Mouse (Mus musculus) midbrain, embryonic 10.5 days (tissue): Measurements from ENCODE around the gene Dnajc13. TPM values are rescaled to one million over a fixed set of nuclear protein-coding genes. Genes with fewer than 3 reads are reported as not detected.

ENCODE experiments used
- DNase-seq: peaks from one replicate; pipeline ENCODE4 v3.0.0-alpha.2; 2017; ENCODE audit warnings: low spot score
- H3K27ac ChIP-seq: fragments of 300-500 bp; sonication (generic); replicated peaks from 2 replicates; pipeline ENCODE4 v1.5.1; 2016; ENCODE audit warnings: mild to moderate bottlenecking
- H3K27me3 ChIP-seq: fragments of 300-500 bp; sonication (generic); 2 replicates; pipeline ENCODE4 v1.6.1; 2016; ENCODE audit warnings: low read depth, mild to moderate bottlenecking; ENCODE audit not compliant: poor library complexity, severe bottlenecking
- H3K36me3 ChIP-seq: fragments of 300-500 bp; sonication (generic); 2 replicates; pipeline ENCODE4 v1.6.1; 2016; ENCODE audit warnings: mild to moderate bottlenecking, moderate library complexity
- H3K4me1 ChIP-seq: fragments of 300-500 bp; sonication (generic); 2 replicates; pipeline ENCODE4 v1.6.1; 2016
- H3K4me3 ChIP-seq: fragments of 300-500 bp; sonication (generic); 2 replicates; pipeline ENCODE4 v1.5.1; 2016; ENCODE audit warnings: mild to moderate bottlenecking, moderate library complexity
- H3K9me3 ChIP-seq: fragments of 300-500 bp; sonication (generic); replicated peaks from 2 replicates; pipeline ENCODE4 v1.6.1; 2016; ENCODE audit warnings: mild to moderate bottlenecking
- WGBS: fragments of 180-500 bp; shearing (Covaris S2); methylation state at CpG from one replicate; pipeline ENCODE4 v1.1.7; 2016; 5-methylcytosine and 5-hydroxymethylcytosine counted together
- polyA plus RNA-seq: library from polyadenylated mRNA; unstranded; fragments of >200 nt; fragmentation: Nextera tagmentation; extraction: Ambion mirVana; gene quantifications from 2 replicates; pipeline ENCODE4 v1.2.1, GENCODE M21; 2016

The Dnajc13 gene
- polyA plus RNA-seq, 1 experiment from 2014 or later, result 15.9 TPM

DNA sequence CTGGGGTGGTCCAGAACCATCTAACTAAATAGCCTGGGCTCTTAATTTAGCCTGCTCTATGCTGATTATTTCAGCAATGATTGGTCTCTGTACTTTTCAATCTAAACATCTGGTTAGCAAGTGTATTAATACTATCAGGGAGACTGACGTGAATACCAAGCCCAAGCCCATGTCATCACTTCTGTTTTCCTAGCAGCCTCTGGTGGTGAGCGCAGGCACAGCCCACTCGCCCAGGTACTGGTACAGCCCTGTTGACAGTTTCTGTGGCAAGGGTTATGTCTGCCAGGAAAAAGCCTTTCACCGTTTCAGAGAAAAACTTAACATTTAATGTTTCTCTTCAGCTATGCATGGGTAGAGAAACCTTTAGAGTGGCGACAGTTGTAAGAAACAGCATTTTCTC, 98.5 kb downstream of the Dnajc13 start:
- no peaks in the 10 kb centered on the region for H3K4me1 ChIP-seq
- no peak for DNase-seq
- 91% methylated on average over 5 of the region's 5 CpGs for WGBS
- H3K9me3 ChIP-seq, result no peaks in the 10 kb centered on the region
- H3K36me3 ChIP-seq, result peaks cover 93% of the 10 kb centered on the region
- H3K4me3 ChIP-seq, result no peak overlapping the region
- H3K27me3 ChIP-seq, result no peaks in the 10 kb centered on the region
- no peak overlapping the region for H3K27ac ChIP-seq

DNA sequence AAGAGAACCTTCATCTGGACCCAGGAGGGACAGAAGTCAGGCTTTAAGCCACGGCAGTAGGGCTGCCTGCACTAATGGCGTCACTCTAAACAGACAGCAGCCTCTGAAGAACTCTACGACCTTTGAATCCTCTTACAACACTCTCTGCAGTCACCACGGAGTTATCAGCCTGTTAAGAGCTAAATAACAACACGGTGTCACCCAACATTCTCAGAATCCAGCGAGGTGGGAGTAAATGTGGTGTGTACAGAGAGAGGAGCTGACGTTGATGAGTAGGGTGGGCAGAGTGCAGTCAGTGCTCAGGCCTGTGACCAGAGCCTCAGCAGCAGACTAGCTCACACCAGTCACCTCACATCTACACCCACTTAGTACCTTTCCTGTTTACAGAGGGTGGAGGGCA, 101.6 kb downstream of the Dnajc13 start:
- H3K36me3 ChIP-seq, result peaks cover 100% of the 10 kb centered on the region

DNA sequence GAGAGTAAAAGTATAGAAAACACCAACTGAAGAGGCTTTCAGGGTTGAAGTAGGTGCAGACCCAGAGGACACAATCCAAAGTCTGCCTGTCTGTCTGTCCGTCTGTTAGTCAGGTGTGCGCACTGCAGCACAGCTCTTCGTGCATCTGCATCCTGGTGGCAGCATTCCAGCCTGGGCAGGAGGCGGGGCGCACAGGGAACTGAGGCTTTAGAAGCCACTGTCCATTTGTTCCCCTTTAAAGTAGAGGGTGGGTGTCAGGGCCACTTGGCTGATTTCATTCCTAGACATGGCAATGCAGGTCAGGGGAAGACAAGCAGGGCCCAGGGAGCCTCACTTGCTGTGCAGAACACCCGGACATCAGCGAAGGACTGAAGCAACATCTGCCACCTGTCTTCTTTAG, 105.4 kb downstream of the Dnajc13 start:
- H3K36me3 ChIP-seq, result peaks cover 100% of the 10 kb centered on the region
- 97% methylated on average over 7 of the region's 7 CpGs for WGBS
- H3K9me3 ChIP-seq, result no peaks in the 10 kb centered on the region
- no peaks in the 10 kb centered on the region for H3K27me3 ChIP-seq
- H3K4me3 ChIP-seq, result no peak overlapping the region
- no peak overlapping the region for H3K27ac ChIP-seq
- H3K4me1 ChIP-seq, result no peaks in the 10 kb centered on the region
- no peak for DNase-seq

More for the DNA sequence above, 101.6 kb downstream of the Dnajc13 start:
- no peaks in the 10 kb centered on the region for H3K9me3 ChIP-seq
- no peaks in the 10 kb centered on the region for H3K27me3 ChIP-seq
- no peak overlapping the region for H3K27ac ChIP-seq
- DNase-seq, result no peak
- H3K4me3 ChIP-seq, result no peak overlapping the region
- 91% methylated on average over 7 of the region's 7 CpGs for WGBS
- no peaks in the 10 kb centered on the region for H3K4me1 ChIP-seq

DNA sequence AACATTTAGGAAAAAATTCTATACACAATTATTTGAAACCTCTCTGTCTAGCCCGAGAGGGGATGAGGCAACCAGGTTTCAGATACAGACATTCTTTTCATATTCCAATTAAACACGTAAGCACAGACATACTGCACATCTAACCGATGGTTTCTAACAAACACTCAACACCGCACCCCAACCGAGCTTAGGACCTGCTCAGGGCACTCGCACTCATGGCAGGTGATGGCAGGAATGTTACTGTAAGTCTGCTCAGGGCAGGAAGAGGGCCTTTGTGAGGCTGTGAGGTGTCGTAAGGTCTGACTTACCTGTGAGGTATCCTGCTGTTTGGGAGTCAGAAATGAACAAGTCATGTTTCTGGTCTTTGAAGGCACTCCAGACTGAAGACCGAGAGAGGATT, 106.2 kb downstream of the Dnajc13 start:
- no peak overlapping the region for H3K4me3 ChIP-seq
- no peak overlapping the region for H3K27ac ChIP-seq
- no peaks in the 10 kb centered on the region for H3K9me3 ChIP-seq
- H3K4me1 ChIP-seq, result no peaks in the 10 kb centered on the region
- no peak for DNase-seq
- H3K36me3 ChIP-seq, result peaks cover 100% of the 10 kb centered on the region
- 97% methylated on average over 8 of the region's 8 CpGs for WGBS
- H3K27me3 ChIP-seq, result no peaks in the 10 kb centered on the region

DNA sequence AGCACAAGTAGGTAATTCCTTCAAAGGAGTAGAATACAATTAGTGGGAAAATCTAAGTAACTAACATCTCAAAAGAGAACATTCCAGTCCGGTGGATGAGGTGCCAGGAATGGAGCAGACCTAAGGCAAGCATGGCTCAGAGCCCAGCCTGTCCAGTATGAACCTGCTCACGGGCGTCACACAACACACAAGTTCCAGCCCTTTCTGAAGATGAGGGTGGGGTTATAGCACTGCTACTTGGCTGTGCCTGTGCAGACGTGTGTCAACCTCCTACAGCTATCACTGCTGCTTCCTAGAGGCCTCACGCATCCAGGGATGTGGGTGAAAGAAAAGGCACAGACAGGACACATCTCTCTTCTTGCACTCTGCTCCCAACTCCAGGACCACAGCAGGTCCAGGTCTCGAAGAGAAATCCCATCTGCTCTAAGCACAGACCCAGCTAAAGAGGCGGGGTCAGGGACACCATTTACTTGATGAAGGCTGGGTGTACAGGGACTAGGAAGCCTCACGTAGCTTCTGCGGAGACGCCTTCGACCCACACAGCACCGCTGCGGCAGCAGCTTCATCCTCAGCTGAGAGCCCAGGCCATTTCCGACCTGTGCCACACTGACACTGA, 107.5 kb downstream of the Dnajc13 start:
- no peaks in the 10 kb centered on the region for H3K27me3 ChIP-seq
- DNase-seq, result no peak
- no peaks in the 10 kb centered on the region for H3K9me3 ChIP-seq
- no peaks in the 10 kb centered on the region for H3K4me1 ChIP-seq
- H3K36me3 ChIP-seq, result peaks cover 100% of the 10 kb centered on the region
- no peak overlapping the region for H3K4me3 ChIP-seq
- H3K27ac ChIP-seq, result no peak overlapping the region
- 98% methylated on average over 14 of the region's 14 CpGs for WGBS

DNA sequence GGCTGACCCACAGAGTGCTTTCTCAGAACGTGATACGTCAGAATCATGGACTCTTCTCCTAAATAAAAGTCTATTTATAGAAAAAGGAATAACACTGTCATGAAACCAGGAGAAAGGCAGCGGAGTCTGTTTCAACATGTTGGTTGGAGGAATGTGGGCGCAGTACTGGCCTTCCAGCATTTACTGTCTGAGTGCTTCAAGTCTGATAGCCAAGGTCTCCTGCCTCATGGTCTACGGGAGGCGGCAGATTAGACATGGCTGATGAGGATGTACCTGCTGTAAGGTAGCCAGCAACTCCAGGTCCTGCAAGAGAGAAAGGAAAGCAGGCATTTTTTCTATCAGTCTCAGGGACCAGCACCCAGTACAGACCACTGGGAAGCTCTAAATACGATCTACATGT, 110.6 kb downstream of the Dnajc13 start:
- Histone ChIP-seq H3K27me3 (no peaks in the 10 kb centered on the region), H3K4me1 (no peaks in the 10 kb centered on the region), H3K4me3 (no peak overlapping the region), H3K27ac (no peak overlapping the region), H3K9me3 (no peaks in the 10 kb centered on the region), H3K36me3 (peaks cover 75% of the 10 kb centered on the region)
- DNase-seq, result no peak
- 96% methylated on average over 7 of the region's 7 CpGs for WGBS

DNA sequence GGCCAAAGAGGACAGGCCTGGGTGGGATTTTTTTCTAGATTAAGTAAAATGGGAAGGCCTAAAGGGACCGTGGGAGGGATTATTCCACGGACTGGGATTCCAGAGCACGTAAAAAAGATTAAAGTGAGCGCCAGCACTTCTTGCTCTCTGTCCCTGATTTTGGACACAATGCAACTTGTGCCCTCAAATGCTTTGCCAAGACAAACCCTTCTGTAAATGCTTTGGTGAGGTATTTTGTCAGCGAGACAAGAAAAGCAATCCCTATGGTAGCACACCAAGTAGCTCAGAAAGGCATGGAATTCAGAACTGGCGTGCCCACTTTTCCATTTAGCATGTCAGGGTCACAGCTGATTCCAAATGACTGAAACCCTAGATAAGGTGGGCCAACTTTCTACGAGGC, 113.8 kb downstream of the Dnajc13 start:
- H3K4me1 ChIP-seq, result no peaks in the 10 kb centered on the region
- no peaks in the 10 kb centered on the region for H3K27me3 ChIP-seq
- no peaks in the 10 kb centered on the region for H3K9me3 ChIP-seq
- WGBS, result 95% methylated on average over 7 of the region's 7 CpGs
- no peak overlapping the region for H3K4me3 ChIP-seq
- no peak overlapping the region for H3K27ac ChIP-seq
- H3K36me3 ChIP-seq, result peaks cover 43% of the 10 kb centered on the region
- DNase-seq, result no peak

DNA sequence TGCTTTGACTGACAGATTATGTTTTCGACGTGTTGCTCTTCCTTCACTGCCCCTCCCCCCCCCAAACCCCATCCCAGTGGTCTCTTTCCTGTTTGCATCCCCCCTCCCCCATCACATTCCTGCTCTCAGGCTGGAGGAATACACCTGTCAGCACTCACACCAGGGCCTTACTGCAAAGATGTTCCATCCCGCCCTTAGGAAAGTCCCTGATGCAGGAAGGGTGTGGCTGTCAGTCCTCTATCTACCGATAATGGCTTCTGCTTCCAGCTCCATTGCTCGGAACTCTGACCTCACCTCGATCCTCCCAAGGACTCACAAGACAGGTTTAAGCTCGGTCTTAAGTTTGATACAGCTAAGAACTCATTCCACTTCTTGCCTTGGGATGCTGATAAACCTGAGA, 116.0 kb downstream of the Dnajc13 start:
- WGBS, result 87% methylated on average over 7 of the region's 7 CpGs
- DNase-seq, result no peak
- H3K9me3 ChIP-seq, result no peaks in the 10 kb centered on the region
- no peaks in the 10 kb centered on the region for H3K27me3 ChIP-seq
- no peak overlapping the region for H3K27ac ChIP-seq
- no peak overlapping the region for H3K4me3 ChIP-seq
- H3K4me1 ChIP-seq, result no peaks in the 10 kb centered on the region
- H3K36me3 ChIP-seq, result peaks cover 21% of the 10 kb centered on the region

DNA sequence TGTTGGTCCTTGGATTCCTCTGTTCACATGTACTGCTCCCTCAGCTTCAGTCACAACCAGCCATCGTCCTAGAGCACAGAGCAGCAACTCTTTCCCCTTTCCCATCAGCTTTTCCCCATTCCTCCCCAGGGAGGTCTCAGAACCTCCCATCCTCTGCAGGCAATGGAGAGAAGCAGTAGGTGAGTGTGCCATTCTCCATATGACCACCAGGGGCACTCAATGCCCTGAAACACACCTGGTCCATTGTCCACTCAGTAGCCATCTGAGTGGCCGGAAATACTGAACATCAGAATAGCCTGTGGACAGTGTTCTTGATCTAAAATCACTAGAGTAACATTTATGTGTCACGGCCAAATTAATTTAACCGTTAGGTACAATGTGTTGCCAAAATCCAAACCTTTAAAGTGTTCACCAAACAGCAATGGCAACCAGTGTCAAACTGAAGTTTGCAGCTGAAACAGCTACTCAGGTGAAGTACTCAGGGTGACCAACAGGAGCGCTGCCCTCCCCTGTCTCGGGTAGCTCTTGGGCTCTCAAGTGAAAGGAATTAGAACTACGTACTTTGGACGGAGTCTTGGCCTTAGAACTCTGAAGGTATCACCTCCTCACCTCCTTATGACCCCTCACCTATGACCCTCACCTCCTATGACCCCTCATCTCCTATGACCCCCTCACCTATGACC, 118.3 kb downstream of the Dnajc13 start:
- H3K36me3 ChIP-seq, result no peaks in the 10 kb centered on the region
- no peak overlapping the region for H3K27ac ChIP-seq
- H3K9me3 ChIP-seq, result no peaks in the 10 kb centered on the region
- no peaks in the 10 kb centered on the region for H3K4me1 ChIP-seq
- no peak overlapping the region for H3K4me3 ChIP-seq
- 84% methylated on average over 8 of the region's 8 CpGs for WGBS
- no peak for DNase-seq
- H3K27me3 ChIP-seq, result no peaks in the 10 kb centered on the region

DNA sequence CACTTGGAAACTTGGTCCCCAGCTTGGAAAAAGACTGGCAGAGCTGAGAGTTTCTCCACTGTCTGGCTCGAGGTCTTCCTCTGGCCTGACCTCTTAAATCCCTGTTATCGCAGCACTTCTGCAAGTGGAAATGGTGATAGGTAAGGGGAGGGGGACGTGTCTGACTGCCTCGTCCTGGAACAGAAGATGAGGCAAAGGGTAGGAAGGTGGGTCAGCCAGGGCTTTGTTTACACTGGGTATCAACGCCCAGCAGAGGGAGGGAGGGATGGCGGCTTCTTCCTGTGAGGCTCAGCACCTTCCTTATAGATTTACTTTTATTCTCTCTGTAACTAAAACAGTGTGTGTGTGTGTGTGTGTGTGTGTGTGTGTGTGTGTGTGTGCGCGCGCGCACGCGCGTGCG, 119.9 kb downstream of the Dnajc13 start:
- Histone ChIP-seq H3K27ac (no peak overlapping the region), H3K4me3 (no peak overlapping the region), H3K36me3 (no peaks in the 10 kb centered on the region), H3K9me3 (no peaks in the 10 kb centered on the region), H3K27me3 (no peaks in the 10 kb centered on the region), H3K4me1 (no peaks in the 10 kb centered on the region)
- 91% methylated on average over 14 of the region's 14 CpGs for WGBS
- no peak for DNase-seq

DNA sequence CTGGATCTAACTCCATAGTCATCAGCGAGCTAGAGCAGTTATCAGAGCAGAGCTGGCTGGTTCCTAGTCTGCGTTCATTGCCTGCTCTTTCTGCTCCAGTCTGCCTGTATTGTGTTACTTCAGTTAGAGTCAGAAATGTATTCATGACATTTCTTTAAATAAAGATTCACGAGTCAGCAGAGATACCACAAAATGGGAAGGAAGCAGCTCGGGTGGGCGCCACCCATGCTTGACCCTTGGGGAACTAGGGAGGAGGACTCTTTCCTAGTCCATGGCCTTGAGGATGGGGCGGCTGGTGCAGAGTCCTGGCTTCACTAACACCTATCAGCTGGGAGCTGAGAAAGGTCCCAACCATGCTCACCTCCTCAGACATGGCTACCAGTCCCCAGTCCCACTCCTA, 122.4 kb downstream of the Dnajc13 start:
- 79% methylated on average over 6 of the region's 6 CpGs for WGBS
- H3K27me3 ChIP-seq, result no peaks in the 10 kb centered on the region
- no peak overlapping the region for H3K4me3 ChIP-seq
- H3K36me3 ChIP-seq, result no peaks in the 10 kb centered on the region
- no peak for DNase-seq
- no peaks in the 10 kb centered on the region for H3K9me3 ChIP-seq
- no peak overlapping the region for H3K27ac ChIP-seq
- H3K4me1 ChIP-seq, result no peaks in the 10 kb centered on the region

DNA sequence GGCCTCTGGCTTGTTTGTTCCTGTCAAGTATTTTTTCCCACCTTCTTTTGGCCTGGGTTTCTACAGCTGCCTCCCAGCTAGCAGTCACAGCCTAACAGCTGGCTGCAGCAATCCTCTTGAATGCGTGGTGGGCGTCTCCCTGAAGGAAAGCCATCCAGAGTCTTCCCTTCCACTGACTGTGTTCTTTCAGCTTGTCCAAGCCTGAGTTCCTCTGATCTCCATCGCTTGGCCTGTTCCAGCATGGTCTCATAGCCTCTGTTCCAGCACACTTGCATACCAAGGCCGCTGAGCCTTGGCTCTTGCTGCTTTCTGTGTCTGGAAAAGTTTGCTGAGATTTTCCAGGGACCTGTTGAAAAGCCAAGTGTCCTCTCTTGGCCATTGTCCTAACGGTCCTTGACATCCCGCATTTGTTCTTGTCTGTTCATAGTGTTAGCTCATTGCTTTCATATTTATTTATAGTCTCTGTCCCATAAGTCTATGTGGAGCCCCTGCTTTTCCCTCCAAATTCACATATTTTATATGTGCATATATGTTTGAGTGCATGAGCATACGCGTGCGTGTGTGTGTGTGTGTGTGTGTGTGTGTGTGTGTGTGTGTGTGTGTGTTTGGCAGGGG, 132.5 kb downstream of the Dnajc13 start:
- no peaks in the 10 kb centered on the region for H3K9me3 ChIP-seq
- DNase-seq, result no peak
- H3K27me3 ChIP-seq, result no peaks in the 10 kb centered on the region
- peaks cover 20% of the 10 kb centered on the region for H3K4me1 ChIP-seq
- H3K27ac ChIP-seq, result no peak overlapping the region
- no peaks in the 10 kb centered on the region for H3K36me3 ChIP-seq
- H3K4me3 ChIP-seq, result no peak overlapping the region
- 91% methylated on average over 9 of the region's 9 CpGs for WGBS

DNA sequence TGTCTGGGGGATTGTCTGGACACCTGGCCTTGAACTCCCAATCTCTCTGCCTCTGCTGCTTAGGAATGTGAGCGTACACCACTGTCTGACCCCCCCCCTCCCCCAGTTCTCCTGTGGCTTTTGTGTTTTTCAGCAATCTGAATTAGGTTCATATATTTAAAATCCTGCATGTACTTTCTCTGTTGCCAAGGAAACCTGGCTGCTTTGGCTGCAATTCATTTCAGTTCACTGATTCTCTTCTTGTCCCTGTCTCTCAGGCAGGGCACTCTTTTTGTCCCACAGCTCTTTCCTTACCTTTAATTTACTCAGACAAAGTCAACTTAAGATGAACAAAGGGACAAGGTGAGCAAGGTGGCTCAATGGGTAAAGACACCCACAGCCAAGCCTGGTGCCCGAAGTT, 134.6 kb downstream of the Dnajc13 start:
- peaks cover 36% of the 10 kb centered on the region for H3K4me1 ChIP-seq
- DNase-seq, result peak; percentile 16

More for the DNA sequence above, 134.6 kb downstream of the Dnajc13 start:
- Histone ChIP-seq H3K9me3 (no peaks in the 10 kb centered on the region), H3K4me3 (no peak overlapping the region), H3K27ac (0 out of 2 replicates have a peak overlapping the region, but pooled peaks have one; percentile 19), H3K27me3 (no peaks in the 10 kb centered on the region), H3K36me3 (no peaks in the 10 kb centered on the region)
- 44% methylated on average over 2 of the region's 2 CpGs for WGBS
